Mouse (Mus musculus) MEL (cell line): ENCODE results near the gene Fgfr2. TPM values are rescaled to one million over a fixed set of nuclear protein-coding genes. Genes with fewer than 3 reads are reported as not detected.

Source experiments
- DNase-seq: peaks from one replicate; pipeline ENCODE4 v3.0.0; 2011; ENCODE audit warnings: low read depth, low spot score
- H3K27ac ChIP-seq: 2 replicates; pipeline ENCODE4 v1.5.1; 2012; ENCODE audit warnings: low read depth, mild to moderate bottlenecking, control low read depth, low read length, moderate library complexity; ENCODE audit not compliant: control insufficient read depth
- H3K27me3 ChIP-seq, 2 experiments: fragments of 150-350 bp in 1 of 2; sonication (generic) in 1 of 2; 2 replicates each; pipeline ENCODE4 v1.6.1; 2012; ENCODE audit warnings: low read length in 2 of 2, mild to moderate bottlenecking in 2 of 2, improper control_type of control experiment in 1 of 2, moderate library complexity in 1 of 2; ENCODE audit not compliant: insufficient read depth in 2 of 2, control insufficient read depth in 1 of 2
- H3K36me3 ChIP-seq, 2 experiments: 2 replicates each; pipeline ENCODE4 v1.6.1; 2012 to 2014; ENCODE audit warnings: low read length in 2 of 2, improper control_type of control experiment in 1 of 2, inconsistent platforms in 1 of 2, mild to moderate bottlenecking in 1 of 2; ENCODE audit not compliant: insufficient read depth in 2 of 2, control insufficient read depth in 1 of 2
- H3K4me1 ChIP-seq, 2 experiments: fragments of 150-350 bp in 1 of 2; sonication (generic) in 1 of 2; 2 replicates each; pipeline ENCODE4 v1.6.1; 2012; ENCODE audit warnings: low read length in 2 of 2, improper control_type of control experiment in 1 of 2, mild to moderate bottlenecking in 1 of 2; ENCODE audit not compliant: insufficient read depth in 2 of 2, control insufficient read depth in 1 of 2
- H3K4me3 ChIP-seq, 2 experiments: fragments of 150-350 bp in 1 of 2; sonication (generic) in 1 of 2; 2 replicates each; pipeline ENCODE4 v1.5.1; 2012; ENCODE audit warnings: low read depth in 2 of 2, low read length in 2 of 2, mild to moderate bottlenecking in 2 of 2, moderate library complexity in 2 of 2, control low read depth in 1 of 2, improper control_type of control experiment in 1 of 2; ENCODE audit not compliant: control insufficient read depth in 1 of 2, insufficient read depth in 1 of 2
- H3K79me2 ChIP-seq: 2 replicates; pipeline ENCODE4 v1.6.1; 2012; ENCODE audit warnings: mild to moderate bottlenecking, low read length, moderate library complexity; ENCODE audit not compliant: control insufficient read depth, poor library complexity, insufficient read depth
- H3K9ac ChIP-seq: 2 replicates; pipeline ENCODE4 v1.6.1; 2012; ENCODE audit warnings: low read depth, mild to moderate bottlenecking, control low read depth, low read length, moderate library complexity; ENCODE audit not compliant: control insufficient read depth, poor library complexity, severe bottlenecking
- H3K9me3 ChIP-seq: fragments of 150-350 bp; sonication (generic); replicated peaks from 2 replicates; pipeline ENCODE4 v1.6.1; 2012; ENCODE audit warnings: mild to moderate bottlenecking, low read length, improper control_type of control experiment, moderate library complexity; ENCODE audit not compliant: insufficient read depth
- BHLHE40 ChIP-seq: IDR thresholded peaks from 2 replicates; pipeline ENCODE4 v1.6.1; 2012; ENCODE audit warnings: low read depth, mild to moderate bottlenecking, inconsistent platforms, low read length, improper control_type of control experiment, borderline replicate concordance
- CHD1 ChIP-seq: IDR thresholded peaks from 2 replicates; pipeline ENCODE4 v1.6.1; 2012; ENCODE audit warnings: low read depth, mild to moderate bottlenecking, inconsistent platforms, low read length, improper control_type of control experiment
- CTCF ChIP-seq, 3 experiments: IDR thresholded peaks in 2 of 3; conservative IDR thresholded peaks in 1 of 3; 2 replicates each; pipeline ENCODE4 v1.5.1; 2011 to 2012; ENCODE audit warnings: low read length in 3 of 3, low read depth in 2 of 3, mild to moderate bottlenecking in 2 of 3, improper control_type of control experiment in 1 of 3, inconsistent platforms in 1 of 3, mixed read lengths in 1 of 3, moderate library complexity in 1 of 3; ENCODE audit not compliant: control insufficient read depth in 1 of 3, insufficient read depth in 1 of 3, poor library complexity in 1 of 3, severe bottlenecking in 1 of 3
- E2F4 ChIP-seq: IDR thresholded peaks from 2 replicates; pipeline ENCODE4 v1.6.1; 2011; ENCODE audit warnings: low read depth, low read length, improper control_type of control experiment, borderline replicate concordance
- ELF1 ChIP-seq: IDR thresholded peaks from 2 replicates; pipeline ENCODE4 v1.6.1; 2014; ENCODE audit warnings: low read depth, mild to moderate bottlenecking, inconsistent platforms, low read length, improper control_type of control experiment, moderate library complexity
- EP300 ChIP-seq, 2 experiments: IDR thresholded peaks; 2 replicates each; pipeline ENCODE4 v1.6.1; 2011; ENCODE audit warnings: improper control_type of control experiment in 2 of 2, low read length in 2 of 2, low read depth in 1 of 2, mild to moderate bottlenecking in 1 of 2
- ETS1 ChIP-seq: IDR thresholded peaks from 2 replicates; pipeline ENCODE4 v1.6.1; 2012; ENCODE audit warnings: low read depth, mild to moderate bottlenecking, inconsistent platforms, low read length, improper control_type of control experiment, moderate library complexity
- GABPA ChIP-seq: IDR thresholded peaks from 2 replicates; pipeline ENCODE4 v1.6.1; 2012; ENCODE audit warnings: low read depth, mild to moderate bottlenecking, inconsistent platforms, low read length, improper control_type of control experiment, moderate library complexity
- GATA1 ChIP-seq: IDR thresholded peaks from 2 replicates; pipeline ENCODE4 v1.6.1; 2011; ENCODE audit warnings: low read depth, low read length, improper control_type of control experiment
- HCFC1 ChIP-seq: IDR thresholded peaks from 2 replicates; pipeline ENCODE4 v1.6.1; 2012; ENCODE audit warnings: low read depth, mild to moderate bottlenecking, inconsistent platforms, low read length, improper control_type of control experiment, moderate library complexity
- JUND ChIP-seq: IDR thresholded peaks from 2 replicates; pipeline ENCODE4 v1.6.1; 2011; ENCODE audit warnings: low read depth, mild to moderate bottlenecking, improper control_type of control experiment, low read length
- KAT2A ChIP-seq: conservative IDR thresholded peaks from 2 replicates; pipeline ENCODE4 v1.6.1; 2012; ENCODE audit warnings: low read depth, low read length, improper control_type of control experiment, inconsistent platforms
- MAFK ChIP-seq: IDR thresholded peaks from 2 replicates; pipeline ENCODE4 v1.6.1; 2011; ENCODE audit warnings: low read depth, mild to moderate bottlenecking, low read length, improper control_type of control experiment, borderline replicate concordance
- MAX ChIP-seq: IDR thresholded peaks from 2 replicates; pipeline ENCODE4 v1.6.1; 2011; ENCODE audit warnings: low read length, improper control_type of control experiment
- MAZ ChIP-seq: IDR thresholded peaks from 2 replicates; pipeline ENCODE4 v1.6.1; 2012; ENCODE audit warnings: low read depth, mild to moderate bottlenecking, inconsistent platforms, low read length, improper control_type of control experiment
- MXI1 ChIP-seq: IDR thresholded peaks from 2 replicates; pipeline ENCODE4 v1.6.1; 2011; ENCODE audit warnings: mild to moderate bottlenecking, low read depth, low read length, improper control_type of control experiment
- MYB ChIP-seq: IDR thresholded peaks from 2 replicates; pipeline ENCODE4 v1.6.1; 2011; ENCODE audit warnings: mild to moderate bottlenecking, low read depth, low read length, improper control_type of control experiment
- MYC ChIP-seq: IDR thresholded peaks from 2 replicates; pipeline ENCODE4 v1.6.1; 2011; ENCODE audit warnings: low read depth, mild to moderate bottlenecking, low read length, improper control_type of control experiment, moderate library complexity
- NELFE ChIP-seq: IDR thresholded peaks from 2 replicates; pipeline ENCODE4 v1.6.1; 2011; ENCODE audit warnings: low read depth, low read length, improper control_type of control experiment
- NRF1 ChIP-seq: IDR thresholded peaks from 2 replicates; pipeline ENCODE4 v1.6.1; 2014; ENCODE audit warnings: low read depth, mild to moderate bottlenecking, inconsistent platforms, low read length, improper control_type of control experiment, moderate library complexity; ENCODE audit not compliant: poor library complexity, insufficient read depth, severe bottlenecking
- POLR2A ChIP-seq, 2 experiments: IDR thresholded peaks; 2 replicates each; pipeline ENCODE4 v1.6.1; 2011 to 2012; ENCODE audit warnings: low read length in 2 of 2, mild to moderate bottlenecking in 2 of 2, control low read depth in 1 of 2, improper control_type of control experiment in 1 of 2, low read depth in 1 of 2, moderate library complexity in 1 of 2; ENCODE audit not compliant: control insufficient read depth in 1 of 2, insufficient read depth in 1 of 2, poor library complexity in 1 of 2
- POLR2AphosphoS2 ChIP-seq: IDR thresholded peaks from 2 replicates; pipeline ENCODE4 v1.6.1; 2011; ENCODE audit warnings: low read length, improper control_type of control experiment
- POLR2AphosphoS5 ChIP-seq: IDR thresholded peaks from 2 replicates; pipeline ENCODE4 v1.6.1; 2012; ENCODE audit warnings: low read depth, borderline replicate concordance, mild to moderate bottlenecking, inconsistent platforms, low read length, moderate library complexity, mixed read lengths
- RAD21 ChIP-seq: IDR thresholded peaks from 2 replicates; pipeline ENCODE4 v1.6.1; 2011; ENCODE audit warnings: mild to moderate bottlenecking, low read depth, low read length, improper control_type of control experiment
- RCOR1 ChIP-seq: IDR thresholded peaks from 2 replicates; pipeline ENCODE4 v1.6.1; 2012; ENCODE audit warnings: low read depth, mild to moderate bottlenecking, inconsistent platforms, low read length, improper control_type of control experiment
- SIN3A ChIP-seq: IDR thresholded peaks from 2 replicates; pipeline ENCODE4 v1.6.1; 2012; ENCODE audit warnings: low read length, improper control_type of control experiment, inconsistent platforms
- SMC3 ChIP-seq: IDR thresholded peaks from 2 replicates; pipeline ENCODE4 v1.6.1; 2011; ENCODE audit warnings: low read depth, low read length, improper control_type of control experiment
- TAL1 ChIP-seq: IDR thresholded peaks from 2 replicates; pipeline ENCODE4 v1.6.1; 2012; ENCODE audit warnings: mild to moderate bottlenecking, inconsistent platforms, low read length, moderate library complexity, mixed read lengths
- TBP ChIP-seq: IDR thresholded peaks from 2 replicates; pipeline ENCODE4 v1.8.0; 2011; ENCODE audit warnings: low read depth, low read length, improper control_type of control experiment
- UBTF ChIP-seq: IDR thresholded peaks from 2 replicates; pipeline ENCODE4 v1.6.1; 2012; ENCODE audit warnings: low read depth, mild to moderate bottlenecking, inconsistent platforms, low read length, improper control_type of control experiment, moderate library complexity, borderline replicate concordance; ENCODE audit not compliant: insufficient read depth
- ZKSCAN1 ChIP-seq: IDR thresholded peaks from 2 replicates; pipeline ENCODE4 v1.6.1; 2012; ENCODE audit warnings: low read depth, mild to moderate bottlenecking, inconsistent platforms, low read length, improper control_type of control experiment, moderate library complexity
- ZMIZ1 ChIP-seq: IDR thresholded peaks from 2 replicates; pipeline ENCODE4 v1.6.1; 2012; ENCODE audit warnings: low read depth, mild to moderate bottlenecking, inconsistent platforms, low read length, improper control_type of control experiment, moderate library complexity
- polyA plus RNA-seq, 2 experiments: library from polyadenylated mRNA; stranded (reverse) in 1 of 2; unstranded in 1 of 2; fragments of >175 nt in 1 of 2; fragments of >200 nt in 1 of 2; gene quantifications; 2 replicates each; pipeline versions ENCODE4 v1.2.1 to v1.2.4; 2012; ENCODE audit warnings: low replicate concordance in 2 of 2, low read depth in 1 of 2; ENCODE audit not compliant: insufficient read length in 2 of 2, insufficient read depth in 1 of 2, missing spikeins in 1 of 2
- total RNA-seq: library from RNA; depleted of rRNA; stranded (reverse); fragments of 300-350 nt; gene quantifications from 2 replicates; pipeline ENCODE4 v1.2.3, GENCODE M21; 2012

Gene Fgfr2
- total and polyA plus RNA-seq, 3 experiments: not detected

GRCm38 (mm10) chr7:132736099-132736862 is 386.9 kb downstream of the Fgfr2 start:
- peak overlapping the region; percentile 73 for H3K27ac ChIP-seq
- H3K4me3 ChIP-seq: no peak overlapping the region
- H3K79me2 ChIP-seq: no peaks in the 10 kb centered on the region
- peaks cover 32 to 52% of the 10 kb centered on the region in 2 experiments for H3K4me1 ChIP-seq
- H3K36me3 ChIP-seq: peaks cover 0 to 46% of the 10 kb centered on the region in 2 experiments; a peak in 2 of 4 replicates
- H3K27me3 ChIP-seq: no peaks in the 10 kb centered on the region
- no peak for DNase-seq
- no peaks in the 10 kb centered on the region for H3K9me3 ChIP-seq
- H3K9ac ChIP-seq: peak overlapping the region; percentile 15
- no peak for TF ChIP-seq BHLHE40
- TF ChIP-seq KAT2A: no peak
- no peak for TF ChIP-seq SIN3A
- TF ChIP-seq E2F4: no peak
- TF ChIP-seq ELF1: no peak
- TF ChIP-seq MAX: no peak
- TF ChIP-seq JUND: no peak
- TF ChIP-seq EP300 (IDR thresholded peaks at IDR 0.05; ENCODE audit: low read depth in 1 of 2, low read length in 2 of 2): no peak
- no peak for TF ChIP-seq RAD21
- TF ChIP-seq MYC: no peak
- TF ChIP-seq MAZ: no peak
- no peak for TF ChIP-seq ZKSCAN1
- TF ChIP-seq POLR2AphosphoS5: no peak
- no peak for TF ChIP-seq MXI1
- no peak for TF ChIP-seq TAL1
- no peak for TF ChIP-seq HCFC1
- TF ChIP-seq GATA1: no peak
- TF ChIP-seq TBP: no peak

DNA sequence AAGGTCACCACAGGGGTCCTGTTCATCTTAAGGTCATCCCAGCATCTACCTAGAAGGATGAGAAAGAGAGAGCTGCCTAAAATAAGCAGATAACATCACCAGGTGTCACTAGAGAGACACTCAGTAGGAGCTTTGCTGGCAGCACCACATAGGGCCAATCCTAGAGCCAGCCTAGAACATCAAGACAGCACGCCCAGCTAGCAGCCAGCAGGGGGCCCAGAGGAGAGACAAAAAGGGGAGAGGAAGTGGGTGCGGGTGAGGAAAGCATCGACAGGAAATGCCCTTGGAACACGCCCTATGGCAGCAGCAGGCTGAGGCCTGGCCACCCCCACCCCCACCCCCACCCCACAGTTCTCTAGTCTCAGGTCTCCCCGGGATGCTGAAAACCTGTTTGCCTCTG is 388.0 kb downstream of the Fgfr2 start:
- H3K9ac ChIP-seq: peak overlapping the region; percentile 56
- no peaks in the 10 kb centered on the region for H3K9me3 ChIP-seq
- DNase-seq: peak; percentile 91
- H3K27me3 ChIP-seq: no peaks in the 10 kb centered on the region
- peak overlapping the region; percentile 73 for H3K27ac ChIP-seq
- H3K36me3 ChIP-seq: peaks cover 0 to 43% of the 10 kb centered on the region in 2 experiments; a peak in 2 of 4 replicates
- H3K79me2 ChIP-seq: no peaks in the 10 kb centered on the region
- peaks cover 31 to 49% of the 10 kb centered on the region in 2 experiments for H3K4me1 ChIP-seq
- no peak overlapping the region for H3K4me3 ChIP-seq
- TF ChIP-seq ZKSCAN1 (peak; percentile 97), MAZ (0 out of 2 replicates have a peak, but pooled peaks have one; percentile 59), RCOR1 (no peak), NELFE (no peak), NRF1 (no peak), CHD1 (no peak), POLR2A (IDR thresholded peaks at IDR 0.05; ENCODE audit: control insufficient read depth in 1 of 2, insufficient read depth in 1 of 2, low read depth in 1 of 2, low read length in 2 of 2, poor library complexity in 1 of 2) (no peak), POLR2AphosphoS2 (no peak), MAFK (no peak), UBTF (no peak), GABPA (no peak), MYB (no peak), JUND (no peak), KAT2A (no peak), CTCF (IDR thresholded peaks at IDR 0.05 in 2 of 3, conservative IDR thresholded peaks at IDR 0.05 in 1 of 3; ENCODE audit: control insufficient read depth in 1 of 3, insufficient read depth in 1 of 3, low read depth in 2 of 3, low read length in 3 of 3, poor library complexity in 1 of 3, severe bottlenecking in 1 of 3) (peak; percentile 66 to 74 (median 71)), ETS1 (0 out of 2 replicates have a peak, but pooled peaks have one; percentile 48), ZMIZ1 (no peak), SIN3A (no peak), SMC3 (peak; percentile 76), EP300 (IDR thresholded peaks at IDR 0.05; ENCODE audit: low read depth in 1 of 2, low read length in 2 of 2) (peak in 1 of 2 experiments; percentile 52; a peak in 2 of 4 replicates)
